ENCODE assay signal across 16 mouse cellular contexts in genomic region chr11:36990895-36991294, GRCm38 (mm10).
A peak's percentile ranks its signal among the peaks of the same experiment; 100 is the strongest.
DNase-seq lines count a peak whose midpoint lies in the region; ATAC-seq and TF ChIP-seq lines count a peak whose summit lies in the region.
"Had no signal": no experiment of that assay in that cellular context is flagged by ENCODE, and none has a peak within 500 bp of the region (broad histone marks: within the 10 kb centered on the region; RNA-seq: fewer than 3 reads in every experiment).

No protein-coding gene starts in this region.

- H3K27me3 ChIP-seq in lung, postnatal 0 days (replicated peaks; ENCODE audit: insufficient read depth, low read length) = no peaks in the 10 kb centered on the region
- H3K27me3 ChIP-seq in forebrain, embryonic 14.5 days (replicated peaks; ENCODE audit: control insufficient read depth, insufficient read depth, low read length) = no peaks in the 10 kb centered on the region
- H3K27me3 ChIP-seq: limb, embryonic 12.5 days; liver, embryonic 15.5 days had no signal

- 43% methylated on average over 3 of the region's 3 CpGs for whole genome bisulfite sequencing in lung, postnatal 0 days
- 83% methylated on average over 3 of the region's 3 CpGs for WGBS in forebrain, embryonic 14.5 days

- H3K4me3 ChIP-seq in lung, postnatal 0 days (ENCODE audit: low read depth, low read length) = no peak overlapping the region
- no peak overlapping the region for H3K4me3 ChIP-seq in forebrain, embryonic 14.5 days (ENCODE audit: low read depth, low read length)
- H3K4me3 ChIP-seq: limb, embryonic 12.5 days; liver, embryonic 15.5 days; midbrain, embryonic 10.5 days had no signal

- no peak overlapping the region for H3K4me2 ChIP-seq in lung, postnatal 0 days (replicated peaks; ENCODE audit: low read depth, low read length)
- no peak overlapping the region for H3K4me2 ChIP-seq in forebrain, embryonic 14.5 days (ENCODE audit: low read length)
- H3K4me2 ChIP-seq: limb, embryonic 12.5 days; liver, embryonic 15.5 days had no signal

- H3K9me3 ChIP-seq in lung, postnatal 0 days (ENCODE audit: low read length) = no peaks in the 10 kb centered on the region
- no peaks in the 10 kb centered on the region for H3K9me3 ChIP-seq in forebrain, embryonic 14.5 days (replicated peaks; ENCODE audit: control insufficient read depth, low read length)
- H3K9me3 ChIP-seq: limb, embryonic 12.5 days; liver, embryonic 15.5 days; midbrain, embryonic 10.5 days had no signal

- TF ChIP-seq CTCF in lung, postnatal 0 days (IDR thresholded peaks at IDR 0.05) = no peak

- H3K27ac ChIP-seq in lung, postnatal 0 days (ENCODE audit: low read length) = no peak overlapping the region
- no peak overlapping the region for H3K27ac ChIP-seq in forebrain, embryonic 14.5 days (ENCODE audit: low read depth, low read length)
- H3K27ac ChIP-seq: limb, embryonic 12.5 days; liver, embryonic 15.5 days; midbrain, embryonic 10.5 days had no signal

- no peak overlapping the region for H3K9ac ChIP-seq in lung, postnatal 0 days (replicated peaks; ENCODE audit: low read depth)
- no peak overlapping the region for H3K9ac ChIP-seq in forebrain, embryonic 14.5 days (ENCODE audit: low read length)
- H3K9ac ChIP-seq: limb, embryonic 12.5 days; liver, embryonic 15.5 days had no signal

- H3K4me1 ChIP-seq in lung, postnatal 0 days (ENCODE audit: insufficient read depth, low read depth, low read length) = no peaks in the 10 kb centered on the region
- H3K4me1 ChIP-seq in forebrain, embryonic 14.5 days (ENCODE audit: control insufficient read depth, insufficient read depth, low read length) = peaks cover 2% of the 10 kb centered on the region; the same call in 1 of the 2 replicates
- H3K4me1 ChIP-seq: limb, embryonic 12.5 days; liver, embryonic 15.5 days had no signal

- no peak for TF ChIP-seq EP300 in lung, postnatal 0 days (IDR thresholded peaks at IDR 0.05)

- ATAC-seq in lung, postnatal 0 days = no peak
- ATAC-seq in forebrain, embryonic 14.5 days = no peak

- no peaks in the 10 kb centered on the region for H3K36me3 ChIP-seq in lung, postnatal 0 days (ENCODE audit: insufficient read depth, low read length)
- no peaks in the 10 kb centered on the region for H3K36me3 ChIP-seq in forebrain, embryonic 14.5 days (ENCODE audit: control insufficient read depth, insufficient read depth, low read length)
- H3K36me3 ChIP-seq: limb, embryonic 12.5 days; liver, embryonic 15.5 days; midbrain, embryonic 10.5 days had no signal

- DNase-seq in adrenal gland, adult 2 months = peak; percentile 24
- no peak for DNase-seq in adrenal gland, postnatal 4 days (ENCODE audit: low spot score in 2 of 2)
- DNase-seq in lung, postnatal 0 days (ENCODE audit: low spot score) = peak; percentile 7
- no peak for DNase-seq in lung, postnatal 25 days (ENCODE audit: low spot score)
- DNase-seq in kidney, adult 8-10 months = peak; percentile 1 to 3
- peak; percentile 59 to 69 for DNase-seq in kidney, postnatal 4 days
- DNase-seq in ovary, postnatal 14 days (ENCODE audit: low spot score) = no peak
- no peak for DNase-seq in forebrain, embryonic 14.5 days (ENCODE audit: low spot score)
- DNase-seq: cerebellum, adult 11 months; gastrocnemius, postnatal 25 days; right cerebral cortex, adult 18-20 months; spleen, adult 18-20 months; thymus, postnatal 4 days had no signal

Comparison
In these comparisons a context has a peak if more than half of its experiments do, and no peak if none do; other contexts are left out.
1. DNase-seq: peak in adrenal gland, adult 2 months (single experiment), lung, postnatal 0 days (single experiment), kidney, adult 8-10 months (2 of 2) and kidney, postnatal 4 days (2 of 2); none in adrenal gland, postnatal 4 days (0 of 2), lung, postnatal 25 days (single experiment), ovary, postnatal 14 days (single experiment) and forebrain, embryonic 14.5 days (single experiment).